Mouse (Mus musculus) heart, embryonic 14.5 days (tissue): ENCODE results near the gene Metap2. TPM values are rescaled to one million over a fixed set of nuclear protein-coding genes. Genes with fewer than 3 reads are reported as not detected.

Experiments
- ATAC-seq: fragments of 200-750 bp; cut with Nextera tagmentation; 2 replicates; pipeline ENCODE4 v1.8.0; 2017; ENCODE audit warnings: low read depth, moderate TSS enrichment; ENCODE audit not compliant: insufficient number of reproducible peaks, insufficient read depth, low FRiP score
- H3K27ac ChIP-seq, 2 experiments: fragments of 200-500 bp in 1 of 2; fragments of 300-500 bp in 1 of 2; sonication (generic) in 1 of 2; replicated peaks in 1 of 2; 2 replicates each; pipeline ENCODE4 v1.5.1; 2012 to 2014; ENCODE audit warnings: low read depth in 2 of 2, low read length in 2 of 2, control low read depth in 1 of 2, mild to moderate bottlenecking in 1 of 2, mixed read lengths in 1 of 2; ENCODE audit not compliant: control insufficient read depth in 1 of 2, insufficient read depth in 1 of 2
- H3K27me3 ChIP-seq: fragments of 300-500 bp; sonication (generic); 2 replicates; pipeline ENCODE4 v1.6.1; 2014; ENCODE audit warnings: mild to moderate bottlenecking, low read length, control low read depth; ENCODE audit not compliant: control insufficient read depth, insufficient read depth
- H3K36me3 ChIP-seq: fragments of 300-500 bp; sonication (generic); 2 replicates; pipeline ENCODE4 v1.6.1; 2014; ENCODE audit warnings: mild to moderate bottlenecking, control low read depth, low read length, mixed read lengths; ENCODE audit not compliant: control insufficient read depth, insufficient read depth
- H3K4me1 ChIP-seq, 2 experiments: fragments of 200-500 bp in 1 of 2; fragments of 300-500 bp in 1 of 2; sonication (generic) in 1 of 2; 2 replicates each; pipeline ENCODE4 v1.6.1; 2012 to 2014; ENCODE audit warnings: low read length in 2 of 2, control low read depth in 1 of 2, mixed read lengths in 1 of 2; ENCODE audit not compliant: control insufficient read depth in 2 of 2, insufficient read depth in 2 of 2
- H3K4me2 ChIP-seq: fragments of 300-500 bp; sonication (generic); 2 replicates; pipeline ENCODE4 v1.6.1; 2014; ENCODE audit warnings: mild to moderate bottlenecking, low read length
- H3K4me3 ChIP-seq, 2 experiments: fragments of 200-500 bp in 1 of 2; fragments of 300-500 bp in 1 of 2; sonication (generic) in 1 of 2; 2 replicates each; pipeline ENCODE4 v1.5.1; 2012 to 2014; ENCODE audit warnings: low read length in 2 of 2, mild to moderate bottlenecking in 2 of 2, control low read depth in 1 of 2, low read depth in 1 of 2, moderate library complexity in 1 of 2; ENCODE audit not compliant: control insufficient read depth in 1 of 2, insufficient read depth in 1 of 2
- H3K9ac ChIP-seq: fragments of 300-500 bp; sonication (generic); 2 replicates; pipeline ENCODE4 v1.6.1; 2014; ENCODE audit warnings: mild to moderate bottlenecking, low read length
- H3K9me3 ChIP-seq: fragments of 300-500 bp; sonication (generic); 2 replicates; pipeline ENCODE4 v1.6.1; 2016; ENCODE audit warnings: low read length, control low read depth; ENCODE audit not compliant: control insufficient read depth
- WGBS: fragments of 180-500 bp; shearing (Covaris S2); extraction: QIAGEN DNeasy Blood & Tissue Kit; methylation state at CpG from one replicate; pipeline ENCODE4 v1.1.7; 2014; 5-methylcytosine and 5-hydroxymethylcytosine counted together
- polyA plus RNA-seq: library from polyadenylated mRNA; unstranded; fragments of >200 nt; fragmentation: Nextera tagmentation; extraction: Ambion mirVana; gene quantifications from 2 replicates; pipeline ENCODE4 v1.2.1, GENCODE M21; 2014

Metap2 gene
- polyA plus RNA-seq, 1 experiment from 2014 or later = 159 TPM

DNA sequence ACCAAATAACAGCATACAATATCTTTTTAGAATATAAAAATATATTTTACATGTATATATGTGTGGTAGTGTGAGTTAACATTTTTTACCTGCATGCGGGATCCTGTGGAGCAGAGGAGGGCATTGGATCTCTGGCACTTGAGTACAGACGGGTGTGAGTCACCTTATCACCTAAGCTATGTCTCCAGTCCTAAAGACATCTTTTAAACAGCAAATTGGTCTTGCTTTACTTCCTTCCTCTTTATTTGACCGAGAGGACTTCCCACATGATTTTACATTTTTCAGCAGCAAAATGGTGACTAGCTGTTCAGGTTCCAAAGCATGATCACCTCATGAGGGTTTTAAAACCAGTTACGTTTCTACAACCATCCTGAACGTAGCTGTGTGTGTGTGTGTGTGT, 14.4 kb upstream of the Metap2 start:
- no peak overlapping the region for H3K9ac ChIP-seq
- no peaks in the 10 kb centered on the region for H3K9me3 ChIP-seq
- no peaks in the 10 kb centered on the region for H3K27me3 ChIP-seq
- no peak overlapping the region for H3K4me3 ChIP-seq
- H3K4me1 ChIP-seq = peaks cover 0 to 3% of the 10 kb centered on the region in 2 experiments; a peak in 1 of 4 replicates
- H3K36me3 ChIP-seq = no peaks in the 10 kb centered on the region
- H3K4me2 ChIP-seq = no peak overlapping the region
- H3K27ac ChIP-seq = no peak overlapping the region
- ATAC-seq = no peak
- 52% methylated on average over 5 of the region's 5 CpGs for WGBS

- ATAC-seq = no peak
- no peaks in the 10 kb centered on the region; a peak in 1 of 4 replicates for H3K4me1 ChIP-seq
- no peak overlapping the region for H3K9ac ChIP-seq
- H3K27me3 ChIP-seq = no peaks in the 10 kb centered on the region
- no peaks in the 10 kb centered on the region for H3K36me3 ChIP-seq
- no peaks in the 10 kb centered on the region for H3K9me3 ChIP-seq
- no peak overlapping the region for H3K27ac ChIP-seq
- no peak overlapping the region for H3K4me2 ChIP-seq
- 80% methylated on average over 5 of the region's 5 CpGs for WGBS
- H3K4me3 ChIP-seq = no peak overlapping the region
These were observed 13.0 kb upstream of the Metap2 start for GRCm38 (mm10) chr10:93909811-93910446.

DNA sequence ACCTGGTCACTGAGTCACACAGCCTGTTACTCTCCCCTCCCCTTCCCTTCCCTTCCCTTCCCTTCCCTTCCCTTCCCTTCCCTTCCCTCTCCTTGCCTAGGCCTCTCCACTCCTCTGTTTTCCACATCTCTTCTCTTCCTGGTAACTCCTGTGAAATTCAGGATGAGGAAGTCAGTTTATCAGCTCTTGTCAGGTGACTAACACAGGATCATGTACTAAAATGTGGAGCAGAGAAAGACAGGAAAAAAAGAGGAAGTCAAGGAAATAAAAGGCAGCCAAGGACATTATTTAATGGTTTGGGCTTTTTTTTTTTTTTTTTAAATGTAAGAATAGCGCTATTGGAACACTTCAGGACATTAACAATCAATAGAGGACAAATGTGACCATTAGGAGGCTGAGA, 12.1 kb upstream of the Metap2 start:
- no peak for ATAC-seq
- Histone ChIP-seq H3K4me1 (no peaks in the 10 kb centered on the region; a peak in 1 of 4 replicates), H3K27me3 (no peaks in the 10 kb centered on the region), H3K36me3 (no peaks in the 10 kb centered on the region), H3K27ac (no peak overlapping the region), H3K9me3 (no peaks in the 10 kb centered on the region), H3K9ac (no peak overlapping the region), H3K4me2 (no peak overlapping the region), H3K4me3 (no peak overlapping the region)
- WGBS = 85% methylated on average over 1 of the region's 1 CpGs

DNA sequence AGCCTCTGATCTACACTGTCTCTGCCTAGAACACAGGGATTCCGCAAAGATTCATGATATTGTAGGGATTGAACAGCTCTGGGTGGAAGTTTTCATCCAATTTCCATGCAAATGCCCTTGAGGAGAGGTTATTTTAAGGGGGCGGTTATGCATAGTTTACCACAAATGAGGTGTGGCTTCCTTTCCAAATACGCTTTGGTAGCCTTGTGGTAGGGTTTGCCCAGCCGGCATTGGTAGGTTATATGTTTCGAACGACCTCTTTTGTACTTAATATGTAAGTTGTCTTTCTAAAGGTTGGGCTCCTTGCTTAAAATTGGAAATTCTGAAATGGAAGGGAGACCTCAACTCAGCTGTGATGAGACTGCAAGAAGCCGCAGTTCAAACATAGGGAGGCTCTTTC, 11.6 kb upstream of the Metap2 start:
- Histone ChIP-seq H3K4me2 (no peak overlapping the region), H3K4me3 (no peak overlapping the region), H3K36me3 (no peaks in the 10 kb centered on the region), H3K4me1 (no peaks in the 10 kb centered on the region; a peak in 1 of 4 replicates), H3K27ac (no peak overlapping the region), H3K9me3 (no peaks in the 10 kb centered on the region), H3K27me3 (no peaks in the 10 kb centered on the region), H3K9ac (no peak overlapping the region)
- 94% methylated on average over 7 of the region's 7 CpGs for WGBS
- no peak for ATAC-seq

- Histone ChIP-seq H3K4me1 (no peaks in the 10 kb centered on the region; a peak in 1 of 4 replicates), H3K4me2 (no peak overlapping the region), H3K36me3 (no peaks in the 10 kb centered on the region), H3K9me3 (no peaks in the 10 kb centered on the region), H3K4me3 (no peak overlapping the region), H3K27ac (no peak overlapping the region), H3K9ac (no peak overlapping the region), H3K27me3 (no peaks in the 10 kb centered on the region)
- ATAC-seq = no peak
- 56% methylated on average over 10 of the region's 10 CpGs for WGBS
These were observed 10.5 kb upstream of the Metap2 start for GRCm38 (mm10) chr10:93907376-93907775.

DNA sequence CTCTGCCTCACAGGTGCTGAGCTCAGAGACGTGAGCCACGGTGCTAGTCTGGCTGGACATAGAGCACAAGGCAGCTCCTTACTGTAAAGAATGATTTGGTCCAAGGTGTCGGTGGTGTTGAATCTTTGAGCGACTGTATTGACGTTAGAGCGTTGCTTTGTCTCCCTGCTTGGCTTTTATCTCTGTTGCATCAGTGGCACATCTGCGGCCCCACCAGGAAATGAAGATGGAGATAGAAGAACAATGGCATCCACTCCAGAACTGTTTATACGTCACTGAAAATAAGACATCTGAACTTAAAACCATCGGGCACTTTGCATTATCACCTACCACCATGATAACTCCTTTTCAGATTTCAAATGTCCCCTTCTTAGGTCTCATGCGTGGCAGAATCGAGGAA, 3.0 kb upstream of the Metap2 start:
- H3K4me1 ChIP-seq = no peaks in the 10 kb centered on the region
- no peaks in the 10 kb centered on the region for H3K27me3 ChIP-seq
- no peak overlapping the region for H3K9ac ChIP-seq
- no peak for ATAC-seq
- no peak overlapping the region for H3K27ac ChIP-seq
- H3K9me3 ChIP-seq = no peaks in the 10 kb centered on the region
- no peak overlapping the region for H3K4me3 ChIP-seq
- H3K36me3 ChIP-seq = no peaks in the 10 kb centered on the region
- no peak overlapping the region for H3K4me2 ChIP-seq
- WGBS = 70% methylated on average over 11 of the region's 11 CpGs

DNA sequence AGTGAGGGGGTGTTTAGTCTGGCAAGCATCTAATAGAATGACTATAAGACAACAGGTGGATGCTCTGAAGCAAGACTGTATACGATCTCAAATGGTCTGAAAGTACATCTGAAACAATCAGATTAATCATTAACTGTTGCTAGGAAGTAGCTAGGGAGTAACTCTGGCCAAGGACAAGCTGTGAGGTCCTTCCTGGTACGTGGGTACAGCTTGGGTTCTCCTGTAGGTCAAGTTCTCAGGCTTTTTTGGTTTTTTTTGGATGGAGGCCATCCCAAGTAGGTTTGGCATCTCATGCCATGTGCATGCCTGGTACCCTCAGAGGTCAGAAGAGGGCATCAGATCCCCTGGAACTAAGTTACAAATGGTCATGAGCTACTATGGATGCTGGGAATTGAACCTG, 2.4 kb upstream of the Metap2 start:
- no peak for ATAC-seq
- H3K27me3 ChIP-seq = no peaks in the 10 kb centered on the region
- H3K9me3 ChIP-seq = no peaks in the 10 kb centered on the region
- WGBS = 61% methylated on average over 2 of the region's 2 CpGs
- no peaks in the 10 kb centered on the region for H3K36me3 ChIP-seq
- no peaks in the 10 kb centered on the region for H3K4me1 ChIP-seq
- no peak overlapping the region for H3K27ac ChIP-seq
- no peak overlapping the region for H3K4me3 ChIP-seq
- H3K9ac ChIP-seq = no peak overlapping the region
- H3K4me2 ChIP-seq = no peak overlapping the region

- ATAC-seq = no peak
- H3K9ac ChIP-seq = no peak overlapping the region
- no peak overlapping the region for H3K4me2 ChIP-seq
- H3K27ac ChIP-seq = no peak overlapping the region
- peaks cover 0 to 12% of the 10 kb centered on the region in 2 experiments; a peak in 3 of 4 replicates for H3K4me1 ChIP-seq
- 89% methylated on average over 4 of the region's 4 CpGs for WGBS
- H3K4me3 ChIP-seq = no peak overlapping the region
- no peaks in the 10 kb centered on the region for H3K9me3 ChIP-seq
- no peaks in the 10 kb centered on the region for H3K27me3 ChIP-seq
- no peaks in the 10 kb centered on the region for H3K36me3 ChIP-seq
These were observed 4.3 kb downstream of the Metap2 start for GRCm38 (mm10) chr10:93892551-93892950.
